Mouse (Mus musculus) thymus, postnatal 0 days (tissue): ENCODE results near the gene Gm10226. TPM values are rescaled to one million over a fixed set of nuclear protein-coding genes. Genes with fewer than 3 reads are reported as not detected.

ENCODE experiments used
- polyA plus RNA-seq: library from polyadenylated mRNA; unstranded; fragments of >200 nt; fragmentation: Nextera tagmentation; extraction: Ambion mirVana; gene quantifications from 2 replicates; pipeline ENCODE4 v1.2.1, GENCODE M21; 2015

Gene Gm10226
- polyA plus RNA-seq, 1 experiment from 2014 or later, result 12.0 TPM

Other genes starting within 250 kb of the Gm10226 start
- gene Zfp51, start 241.5 kb upstream of the Gm10226 start, polyA plus RNA-seq, result 22.4 and 23.0 TPM in 2 replicates
- gene Zfp53, start 202.9 kb upstream of the Gm10226 start, polyA plus RNA-seq, result 16.5 and 17.3 TPM in 2 replicates
- 4.2 and 5.0 TPM in 2 replicates for gene Zfp52, start 156.3 kb upstream of the Gm10226 start, polyA plus RNA-seq
- gene Zfp948, start 124.9 kb upstream of the Gm10226 start, polyA plus RNA-seq, result 2.2 and 2.6 TPM in 2 replicates
- gene Zfp983, start 41.2 kb upstream of the Gm10226 start, polyA plus RNA-seq, result 5.6 and 5.8 TPM in 2 replicates
- gene Zfp760, start 15.9 kb downstream of the Gm10226 start, polyA plus RNA-seq, result 3.0 and 3.5 TPM in 2 replicates
- 3.2 and 3.8 TPM in 2 replicates for gene Zfp229, start 38.9 kb downstream of the Gm10226 start, polyA plus RNA-seq
- gene Zfp820, start 153.9 kb downstream of the Gm10226 start, polyA plus RNA-seq, result 6.6 and 7.8 TPM in 2 replicates
- 14.5 and 17.0 TPM in 2 replicates for gene Zfp995, start 218.1 kb downstream of the Gm10226 start, polyA plus RNA-seq